Mouse (Mus musculus) liver, adult 2 months (tissue): Measurements from ENCODE around the gene Lrp1.

Experiments
- CTCF ChIP-seq: fragments of 200-500 bp; IDR thresholded peaks from 2 replicates; pipeline ENCODE4 v1.5.1; 2011; ENCODE audit warnings: low read depth, low read length, control low read depth
- POLR2A ChIP-seq: fragments of 200-500 bp; IDR thresholded peaks from 2 replicates; pipeline ENCODE4 v1.6.1; 2011; ENCODE audit warnings: low read length, control low read depth; ENCODE audit not compliant: insufficient read depth; ENCODE audit errors: extremely low read depth

- TF ChIP-seq CTCF = peak; percentile 83
- TF ChIP-seq POLR2A = no peak
Observed at GRCm38 (mm10) chr10:127555703-127556102, 65.2 kb downstream of the Lrp1 start.
